Mouse (Mus musculus) spleen, adult 2 months (tissue): ENCODE measurements at regions not wholly inside any gene's neighbourhood (a gene's known extent, or its start where the extent isn't known, plus 50 kb on each side); places are given as distances from the start of the nearest gene placed in this dataset.
A peak's percentile ranks its signal among the peaks of the same experiment; 100 is the strongest.

Source experiments
- DNase-seq, 2 experiments: peaks; one replicate each; pipeline versions ENCODE4 v3.0.0 to v3.0.0-alpha.2; 2012 to 2021; ENCODE audit warnings: low spot score in 2 of 2, low read depth in 1 of 2
- H3K27ac ChIP-seq: fragments of 200-500 bp; 2 replicates; pipeline ENCODE4 v1.5.1; 2012; ENCODE audit warnings: low read length, inconsistent platforms; ENCODE audit not compliant: insufficient read depth
- H3K27me3 ChIP-seq: fragments of 200-500 bp; 2 replicates; pipeline ENCODE4 v1.6.1; 2012; ENCODE audit warnings: mild to moderate bottlenecking, moderate library complexity, low read length, inconsistent platforms; ENCODE audit not compliant: control insufficient read depth, insufficient read depth
- H3K36me3 ChIP-seq: fragments of 200-500 bp; 2 replicates; pipeline ENCODE4 v1.6.1; 2012; ENCODE audit warnings: mild to moderate bottlenecking, low read length, inconsistent platforms; ENCODE audit not compliant: control insufficient read depth, insufficient read depth
- H3K4me1 ChIP-seq: fragments of 200-500 bp; 2 replicates; pipeline ENCODE4 v1.6.1; 2011; ENCODE audit warnings: inconsistent platforms; ENCODE audit not compliant: control insufficient read depth, insufficient read depth, insufficient read length
- H3K4me3 ChIP-seq: fragments of 200-500 bp; 2 replicates; pipeline ENCODE4 v1.5.1; 2011; ENCODE audit warnings: mild to moderate bottlenecking, inconsistent platforms; ENCODE audit not compliant: insufficient read depth, insufficient read length; ENCODE audit errors: extremely low read depth
- CTCF ChIP-seq: fragments of 200-500 bp; IDR thresholded peaks from 2 replicates; pipeline ENCODE4 v1.5.1; 2011; ENCODE audit warnings: mild to moderate bottlenecking, inconsistent platforms; ENCODE audit not compliant: insufficient read depth, insufficient read length, insufficient replicate concordance; ENCODE audit errors: extremely low read depth
- POLR2A ChIP-seq: fragments of 200-500 bp; IDR thresholded peaks from 2 replicates; pipeline ENCODE4 v1.6.1; 2011; ENCODE audit warnings: low read depth, low read length, inconsistent platforms
- WGBS: fragments of 180-500 bp; shearing (Covaris S2); methylation state at CpG from one replicate; pipeline ENCODE4 v1.1.7; 2018; 5-methylcytosine and 5-hydroxymethylcytosine counted together

- whole genome bisulfite sequencing, result 96% methylated on average over 10 of the region's 10 CpGs
- Histone ChIP-seq H3K27me3 (no peaks in the 10 kb centered on the region), H3K4me3 (no peak overlapping the region), H3K36me3 (no peaks in the 10 kb centered on the region), H3K4me1 (peaks cover 5% of the 10 kb centered on the region; the same call in 1 of the 2 replicates), H3K27ac (no peak overlapping the region)
- DNase-seq, result no peak
- TF ChIP-seq CTCF, result no peak
These were observed 80.7 kb upstream of the Gm9887 start for GRCm38 (mm10) chr12:69452986-69453385.

- no peak for DNase-seq
- Histone ChIP-seq H3K4me1 (peaks cover 8% of the 10 kb centered on the region; the same call in 1 of the 2 replicates), H3K36me3 (no peaks in the 10 kb centered on the region), H3K27me3 (no peaks in the 10 kb centered on the region), H3K4me3 (no peak overlapping the region), H3K27ac (no peak overlapping the region)
- no peak for TF ChIP-seq POLR2A
- no peak for TF ChIP-seq CTCF
- 77% methylated on average over 6 of the region's 6 CpGs for WGBS
These were observed 78.9 kb upstream of the Gm9887 start for GRCm38 (mm10) chr12:69451110-69451509.

GRCm38 (mm10) chr12:69447962-69448767 lies 75.9 kb upstream of the Gm9887 start:
- H3K27ac ChIP-seq, result peak overlapping the region; percentile 95
- TF ChIP-seq CTCF (no peak), POLR2A (peak; percentile 46; the same call in 1 of the 2 replicates)
- H3K4me3 ChIP-seq, result peak overlapping the region; percentile 63
- no peaks in the 10 kb centered on the region for H3K36me3 ChIP-seq
- H3K27me3 ChIP-seq, result no peaks in the 10 kb centered on the region
- DNase-seq, result peak; percentile 69 to 79
- WGBS, result 8% methylated on average over 14 of the region's 14 CpGs
- peaks cover 9% of the 10 kb centered on the region; the same call in 1 of the 2 replicates for H3K4me1 ChIP-seq

- WGBS, result 6% methylated on average over 9 of the region's 9 CpGs
- peak; percentile 26 to 74 for DNase-seq
- Histone ChIP-seq H3K27ac (peak overlapping the region; percentile 95), H3K27me3 (no peaks in the 10 kb centered on the region), H3K4me3 (peak overlapping the region; percentile 46), H3K36me3 (no peaks in the 10 kb centered on the region), H3K4me1 (peaks cover 9% of the 10 kb centered on the region; the same call in 1 of the 2 replicates)
- TF ChIP-seq POLR2A (peak; percentile 3; the same call in 1 of the 2 replicates), CTCF (no peak)
These were observed 75.1 kb upstream of the Gm9887 start for GRCm38 (mm10) chr12:69447322-69447827.

GRCm38 (mm10) chr12:69446468-69447321 lies 74.4 kb upstream of the Gm9887 start:
- 8% methylated on average over 17 of the region's 17 CpGs for WGBS
- H3K27ac ChIP-seq, result peak overlapping the region; percentile 95
- peaks cover 9% of the 10 kb centered on the region; the same call in 1 of the 2 replicates for H3K4me1 ChIP-seq
- peak overlapping the region; percentile 46 for H3K4me3 ChIP-seq
- DNase-seq, result peak; percentile 62 to 67
- no peak for TF ChIP-seq CTCF
- TF ChIP-seq POLR2A, result no peak; the same call in 1 of the 2 replicates
- H3K27me3 ChIP-seq, result no peaks in the 10 kb centered on the region
- H3K36me3 ChIP-seq, result no peaks in the 10 kb centered on the region

- Histone ChIP-seq H3K36me3 (no peaks in the 10 kb centered on the region), H3K27ac (peak overlapping the region; percentile 95), H3K4me3 (no peak overlapping the region), H3K4me1 (peaks cover 9% of the 10 kb centered on the region; the same call in 1 of the 2 replicates), H3K27me3 (no peaks in the 10 kb centered on the region)
- no peak for DNase-seq
- WGBS, result 46% methylated on average over 10 of the region's 10 CpGs
- no peak for TF ChIP-seq POLR2A
These were observed 73.8 kb upstream of the Gm9887 start for GRCm38 (mm10) chr12:69446085-69446467.

GRCm38 (mm10) chr12:69442321-69442720 lies 70.1 kb upstream of the Gm9887 start:
- Histone ChIP-seq H3K4me1 (peaks cover 6% of the 10 kb centered on the region; the same call in 1 of the 2 replicates), H3K27me3 (no peaks in the 10 kb centered on the region), H3K27ac (no peak overlapping the region), H3K36me3 (no peaks in the 10 kb centered on the region), H3K4me3 (no peak overlapping the region)
- no peak for DNase-seq
- TF ChIP-seq POLR2A (no peak), CTCF (no peak)
- WGBS, result 66% methylated on average over 6 of the region's 6 CpGs
